Mouse (Mus musculus): Measurements from ENCODE around the gene Tenm1. TPM values are rescaled to one million over a fixed set of nuclear protein-coding genes. Genes with fewer than 3 reads are reported as not detected.

Tenm1 gene
- 10 to 100 TPM; 42.1 to 50.2 TPM for total RNA-seq (2021)

- DNase-seq (ENCODE audit: low spot score in 2 of 2), result peak; percentile 49 to 59
- intact Hi-C loops (cut with DNase I), result loop anchor here (10.0 kb wide), 1 partner anchor 874 kb away; no protein-coding TSS in a partner anchor
These were observed at the start of gene Tenm1 for GRCm38 (mm10) chrX:43428855-43429263. Gene Tenm1, minus strand, starts transcription at chrX:43429126.

GRCm38 (mm10) chrX:43467311-43467710 lies 38.4 kb upstream of the Tenm1 start:
- intact Hi-C loops (cut with DNase I), result no loop called here
- DNase-seq (ENCODE audit: low spot score in 2 of 2), result no peak

GRCm38 (mm10) chrX:43430581-43430980 lies 1.7 kb upstream of the Tenm1 start:
- DNase-seq (ENCODE audit: low spot score in 2 of 2), result peak in 1 of 2 experiments; percentile 16
- intact Hi-C loops (cut with DNase I), result no loop called here

GRCm38 (mm10) chrX:43429982-43430531 lies 1.1 kb upstream of the Tenm1 start:
- intact Hi-C loops (cut with DNase I), result loop anchor here (10.0 kb wide), 1 partner anchor 875 kb away; no protein-coding TSS in a partner anchor
- peak; percentile 43 to 45 for DNase-seq (ENCODE audit: low spot score in 2 of 2)

GRCm38 (mm10) chrX:43429337-43429736 lies 411 bp upstream of the Tenm1 start:
- intact Hi-C loops (cut with DNase I), result loop anchor here (10.0 kb wide), 1 partner anchor 875 kb away; no protein-coding TSS in a partner anchor
- DNase-seq (ENCODE audit: low spot score in 2 of 2), result peak; percentile 3 to 13

- peak; percentile 28 to 29 for DNase-seq (ENCODE audit: low spot score in 2 of 2)
- intact Hi-C loops (cut with DNase I), result loop anchor here (10.0 kb wide), 1 partner anchor 873 kb away; no protein-coding TSS in a partner anchor
These were observed 963 bp downstream of the Tenm1 start for GRCm38 (mm10) chrX:43427961-43428365.

GRCm38 (mm10) chrX:43427111-43427510 lies 1.8 kb downstream of the Tenm1 start:
- peak; percentile 24 to 25 for DNase-seq (ENCODE audit: low spot score in 2 of 2)
- intact Hi-C loops (cut with DNase I), result loop anchor here (10.0 kb wide), 1 partner anchor 872 kb away; no protein-coding TSS in a partner anchor

GRCm38 (mm10) chrX:43397957-43398356 lies 31.0 kb downstream of the Tenm1 start:
- no peak for DNase-seq (ENCODE audit: low spot score in 2 of 2)

GRCm38 (mm10) chrX:43388106-43388505 lies 40.8 kb downstream of the Tenm1 start:
- DNase-seq (ENCODE audit: low spot score in 2 of 2), result no peak
- intact Hi-C loops (cut with DNase I), result no loop called here

More at GRCm38 (mm10) chrX:43397957-43398356, 31.0 kb downstream of the Tenm1 start:
- intact Hi-C loops (cut with DNase I), result no loop called here

GRCm38 (mm10) chrX:43372526-43372925 lies 56.4 kb downstream of the Tenm1 start:
- intact Hi-C loops (cut with DNase I), result no loop called here
- DNase-seq (ENCODE audit: low spot score in 2 of 2), result no peak

GRCm38 (mm10) chrX:43319351-43319750 lies 109.6 kb downstream of the Tenm1 start:
- no peak for DNase-seq (ENCODE audit: low spot score in 2 of 2)
- intact Hi-C loops (cut with DNase I), result no loop called here

GRCm38 (mm10) chrX:43317801-43318520 lies 111.0 kb downstream of the Tenm1 start:
- intact Hi-C loops (cut with DNase I), result no loop called here
- DNase-seq (ENCODE audit: low spot score in 2 of 2), result no peak

GRCm38 (mm10) chrX:43235844-43236243 lies 193.1 kb downstream of the Tenm1 start:
- DNase-seq (ENCODE audit: low spot score in 2 of 2), result no peak

GRCm38 (mm10) chrX:43205003-43205402 lies 223.9 kb downstream of the Tenm1 start:
- DNase-seq (ENCODE audit: low spot score in 2 of 2), result no peak
- intact Hi-C loops (cut with DNase I), result no loop called here

More at GRCm38 (mm10) chrX:43235844-43236243, 193.1 kb downstream of the Tenm1 start:
- intact Hi-C loops (cut with DNase I), result no loop called here

- intact Hi-C loops (cut with DNase I), result no loop called here
These were observed 226.6 kb downstream of the Tenm1 start for GRCm38 (mm10) chrX:43202249-43202783.

GRCm38 (mm10) chrX:43182975-43183374 lies 246.0 kb downstream of the Tenm1 start:
- intact Hi-C loops (cut with DNase I), result no loop called here
- DNase-seq (ENCODE audit: low spot score in 2 of 2), result no peak

More at GRCm38 (mm10) chrX:43202249-43202783, 226.6 kb downstream of the Tenm1 start:
- DNase-seq (ENCODE audit: low spot score in 2 of 2), result no peak

GRCm38 (mm10) chrX:43151561-43151960 lies 277.4 kb downstream of the Tenm1 start:
- DNase-seq (ENCODE audit: low spot score in 2 of 2), result no peak
- intact Hi-C loops (cut with DNase I), result no loop called here

GRCm38 (mm10) chrX:43129696-43130095 lies 299.2 kb downstream of the Tenm1 start:
- no peak for DNase-seq (ENCODE audit: low spot score in 2 of 2)
- intact Hi-C loops (cut with DNase I), result no loop called here

- intact Hi-C loops (cut with DNase I), result no loop called here
- no peak for DNase-seq (ENCODE audit: low spot score in 2 of 2)
These were observed 306.4 kb downstream of the Tenm1 start for GRCm38 (mm10) chrX:43122491-43122890.

GRCm38 (mm10) chrX:43122001-43122400 lies 306.9 kb downstream of the Tenm1 start:
- intact Hi-C loops (cut with DNase I), result no loop called here

More at GRCm38 (mm10) chrX:43122001-43122400, 306.9 kb downstream of the Tenm1 start:
- DNase-seq (ENCODE audit: low spot score in 2 of 2), result no peak
